Mouse (Mus musculus) granulocyte monocyte progenitor cell, adult 5-6 weeks (primary cell): ENCODE results near the gene Zfp146. TPM values are rescaled to one million over a fixed set of nuclear protein-coding genes. Genes with fewer than 3 reads are reported as not detected.
"Not testable (repeated sequence)": the region's sequence is repeated elsewhere in the genome, so short reads cannot be mapped to it uniquely, and the experiment has no call there.

Source experiments
- ATAC-seq: replicated peaks from 2 replicates; pipeline ENCODE4 v1.8.0; 2016; ENCODE audit warnings: mild to moderate bottlenecking, moderate TSS enrichment, inconsistent platforms; ENCODE audit not compliant: poor library complexity, severe bottlenecking
- total RNA-seq, 2 experiments: library from RNA; stranded (forward) in 1 of 2; stranded (reverse) in 1 of 2; fragments of 200-712, 200-1000 nt in 1 of 2; fragments of >200 nt in 1 of 2; fragmentation: Nextera tagmentation in 1 of 2; gene quantifications; 2 replicates each; pipeline ENCODE4 v1.2.3; 2014 to 2017

Gene Zfp146
- total RNA-seq, 2 experiments from 2014 or later = 52.0 to 80.7 TPM

GRCm38 (mm10) chr7:30193013-30193412 lies 23.5 kb upstream of the Zfp146 start:
- ATAC-seq = no peak

GRCm38 (mm10) chr7:30192088-30192487 lies 22.5 kb upstream of the Zfp146 start:
- no peak for ATAC-seq

GRCm38 (mm10) chr7:30189116-30189491 lies 19.6 kb upstream of the Zfp146 start:
- ATAC-seq = no peak

GRCm38 (mm10) chr7:30188344-30189115 lies 19.0 kb upstream of the Zfp146 start:
- no peak for ATAC-seq

GRCm38 (mm10) chr7:30184641-30185348 lies 15.2 kb upstream of the Zfp146 start:
- no peak for ATAC-seq

- peak; percentile 93 for ATAC-seq
These were observed 14.3 kb upstream of the Zfp146 start, which contains the start of gene Cox7a1 for GRCm38 (mm10) chr7:30183879-30184289. Gene Cox7a1, plus strand, starts transcription at chr7:30184144.

GRCm38 (mm10) chr7:30183189-30183588 lies 13.6 kb upstream of the Zfp146 start:
- not testable (repeated sequence) for ATAC-seq

GRCm38 (mm10) chr7:30181929-30182328 lies 12.4 kb upstream of the Zfp146 start:
- ATAC-seq = not testable (repeated sequence)

- ATAC-seq = peak; percentile 67
These were observed 11.8 kb upstream of the Zfp146 start for GRCm38 (mm10) chr7:30181308-30181707.

GRCm38 (mm10) chr7:30178256-30178655 lies 8.7 kb upstream of the Zfp146 start:
- ATAC-seq = no peak

- 0 out of 2 replicates have a peak, but pooled peaks have one; percentile 23 for ATAC-seq
These were observed 6.9 kb upstream of the Zfp146 start for GRCm38 (mm10) chr7:30176474-30176873.

- ATAC-seq = no peak
These were observed 867 bp upstream of the Zfp146 start for GRCm38 (mm10) chr7:30170283-30170951.

GRCm38 (mm10) chr7:30168914-30169582 lies 502 bp downstream of the Zfp146 start:
- ATAC-seq = no peak

- ATAC-seq = no peak
These were observed 4.8 kb downstream of the Zfp146 start for GRCm38 (mm10) chr7:30164745-30165144.

- ATAC-seq = no peak
These were observed 6.4 kb downstream of the Zfp146 start for GRCm38 (mm10) chr7:30163113-30163512.

- ATAC-seq = no peak
These were observed 14.0 kb downstream of the Zfp146 start for GRCm38 (mm10) chr7:30155507-30155906.

GRCm38 (mm10) chr7:30154040-30154439 lies 15.5 kb downstream of the Zfp146 start:
- no peak for ATAC-seq

GRCm38 (mm10) chr7:30147011-30147410 lies 22.5 kb downstream of the Zfp146 start:
- no peak for ATAC-seq

GRCm38 (mm10) chr7:30143555-30144209 lies 25.9 kb downstream of the Zfp146 start:
- peak; percentile 88 for ATAC-seq

- no peak for ATAC-seq
These were observed 26.4 kb downstream of the Zfp146 start for GRCm38 (mm10) chr7:30143170-30143554.
